Mouse (Mus musculus) kidney, adult 18-20 months (tissue): ENCODE measurements around the gene Mob2.

Experiments used
- DNase-seq: peaks from one replicate; pipeline ENCODE4 v3.0.0; 2021

The Mob2 gene

GRCm38 (mm10) chr7:142060931-142061565 is at the start of gene Mob2:
Gene Mob2 (minus strand): TSS chr7:142061065.
- DNase-seq, result peak; percentile 94

GRCm38 (mm10) chr7:142104747-142105146 is 43.9 kb upstream of the Mob2 start:
- no peak for DNase-seq

- peak; percentile 84 for DNase-seq
Observed at GRCm38 (mm10) chr7:142097776-142098175, 36.9 kb upstream of the Mob2 start.

- DNase-seq, result no peak
Observed at GRCm38 (mm10) chr7:142096701-142097100, 35.8 kb upstream of the Mob2 start.

GRCm38 (mm10) chr7:142095183-142095931 is 34.5 kb upstream of the Mob2 start, which contains the start of gene Dusp8:
Gene Dusp8 (minus strand): TSS chr7:142095843.
- peak; percentile 89 for DNase-seq

GRCm38 (mm10) chr7:142094301-142095143 is 33.7 kb upstream of the Mob2 start:
- peak; percentile 42 for DNase-seq

- DNase-seq, result no peak
Observed at GRCm38 (mm10) chr7:142093696-142094240, 32.9 kb upstream of the Mob2 start.

GRCm38 (mm10) chr7:142092991-142093390 is 32.1 kb upstream of the Mob2 start:
- DNase-seq, result no peak

- DNase-seq, result no peak
Observed at GRCm38 (mm10) chr7:142091848-142092247, 31.0 kb upstream of the Mob2 start.

- DNase-seq, result no peak
Observed at GRCm38 (mm10) chr7:142089648-142090447, 29.0 kb upstream of the Mob2 start.

GRCm38 (mm10) chr7:142088886-142089285 is 28.0 kb upstream of the Mob2 start:
- no peak for DNase-seq

GRCm38 (mm10) chr7:142087069-142087652 is 26.3 kb upstream of the Mob2 start:
- no peak for DNase-seq

- no peak for DNase-seq
Observed at GRCm38 (mm10) chr7:142086159-142086905, 25.5 kb upstream of the Mob2 start.

- DNase-seq, result peak; percentile 81
Observed at GRCm38 (mm10) chr7:142084820-142085219, 24.0 kb upstream of the Mob2 start.

GRCm38 (mm10) chr7:142084395-142084794 is 23.5 kb upstream of the Mob2 start:
- DNase-seq, result no peak

- DNase-seq, result peak; percentile 46
Observed at GRCm38 (mm10) chr7:142083588-142084317, 22.9 kb upstream of the Mob2 start.

- no peak for DNase-seq
Observed at GRCm38 (mm10) chr7:142082607-142083006, 21.7 kb upstream of the Mob2 start.

GRCm38 (mm10) chr7:142082179-142082578 is 21.3 kb upstream of the Mob2 start:
- no peak for DNase-seq

- DNase-seq, result no peak
Observed at GRCm38 (mm10) chr7:142081736-142082135, 20.9 kb upstream of the Mob2 start.

GRCm38 (mm10) chr7:142080876-142081275 is 20.0 kb upstream of the Mob2 start:
- DNase-seq, result no peak
